Mouse (Mus musculus): ENCODE measurements at regions not wholly inside any gene's neighbourhood (a gene's known extent, or its start where the extent isn't known, plus 50 kb on each side); places are given as distances from the start of the nearest gene placed in this dataset.

DNA sequence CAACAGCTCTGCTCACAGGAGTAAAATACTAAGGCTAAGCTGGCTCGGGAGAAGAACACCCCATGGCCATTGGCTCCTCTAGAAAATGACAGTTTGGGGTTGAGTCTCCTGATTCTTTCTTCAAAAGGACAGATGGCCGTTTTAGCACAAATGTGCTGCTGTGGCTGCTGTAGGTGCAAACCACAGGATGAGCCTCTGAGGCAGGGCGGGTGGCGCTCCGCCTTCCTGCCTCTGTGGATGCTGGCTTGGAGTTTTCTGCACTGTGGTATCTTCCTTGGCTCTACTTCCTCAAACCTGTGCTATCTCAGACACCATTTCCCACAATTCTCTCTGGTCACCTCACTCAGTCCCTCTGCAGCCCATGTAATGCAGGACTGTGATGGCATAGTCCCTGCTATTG lies 317.8 kb upstream of the Prickle1 start:
- no peak for TF ChIP-seq FLI1 (IDR thresholded peaks at IDR 0.05; ENCODE audit: low read length)
- TF ChIP-seq GATA1 (IDR thresholded peaks at IDR 0.05; ENCODE audit: borderline replicate concordance, low read length) = no peak
- peak overlapping the region; percentile 1 for H3K4me3 ChIP-seq (replicated peaks)
- peaks cover 6% of the 10 kb centered on the region; the same call in 1 of the 2 replicates for H3K9me3 ChIP-seq
- H3K4me1 ChIP-seq = peaks cover 6% of the 10 kb centered on the region
- H3K36me3 ChIP-seq (replicated peaks; ENCODE audit: low read length) = no peaks in the 10 kb centered on the region
- H3K27me3 ChIP-seq (replicated peaks) = no peaks in the 10 kb centered on the region

DNA sequence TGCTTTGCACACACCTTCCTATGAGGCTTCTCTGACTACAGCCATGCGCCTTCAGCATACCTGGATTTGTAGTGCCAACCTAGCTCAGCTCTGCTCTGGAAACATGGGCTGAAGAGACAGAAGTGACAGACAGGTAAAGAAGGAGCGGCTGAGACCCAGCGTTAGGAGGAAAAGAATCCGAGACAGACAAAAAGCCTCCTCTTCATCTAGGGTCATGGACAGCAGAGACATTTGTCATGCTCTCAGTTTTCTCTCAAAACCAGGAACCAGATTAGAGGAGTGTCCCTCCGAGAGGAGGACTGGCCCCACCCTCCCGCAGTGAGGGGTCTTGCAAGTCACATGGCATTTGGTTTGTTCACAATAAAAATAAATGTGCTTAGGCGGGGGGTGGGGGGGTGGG lies 317.4 kb upstream of the Prickle1 start:
- no peak overlapping the region for H3K4me3 ChIP-seq (replicated peaks)
- H3K9me3 ChIP-seq = peaks cover 6% of the 10 kb centered on the region; the same call in 1 of the 2 replicates
- no peaks in the 10 kb centered on the region for H3K27me3 ChIP-seq (replicated peaks)
- H3K36me3 ChIP-seq (replicated peaks; ENCODE audit: low read length) = no peaks in the 10 kb centered on the region
- peaks cover 6% of the 10 kb centered on the region for H3K4me1 ChIP-seq
- TF ChIP-seq FLI1 (IDR thresholded peaks at IDR 0.05; ENCODE audit: low read length) (no peak), GATA1 (IDR thresholded peaks at IDR 0.05; ENCODE audit: borderline replicate concordance, low read length) (no peak)

GRCm38 (mm10) chr15:93910981-93911431 lies 315.3 kb upstream of the Prickle1 start:
- Histone ChIP-seq H3K36me3 (replicated peaks; ENCODE audit: low read length) (no peaks in the 10 kb centered on the region), H3K4me1 (peaks cover 6% of the 10 kb centered on the region), H3K4me3 (replicated peaks) (no peak overlapping the region), H3K27me3 (replicated peaks) (no peaks in the 10 kb centered on the region), H3K9me3 (peaks cover 17% of the 10 kb centered on the region)
- TF ChIP-seq FLI1 (IDR thresholded peaks at IDR 0.05; ENCODE audit: low read length) (no peak), GATA1 (IDR thresholded peaks at IDR 0.05; ENCODE audit: borderline replicate concordance, low read length) (no peak)

- Histone ChIP-seq H3K4me3 (replicated peaks) (no peak overlapping the region), H3K27me3 (replicated peaks) (no peaks in the 10 kb centered on the region), H3K9me3 (peaks cover 14% of the 10 kb centered on the region), H3K4me1 (peaks cover 6% of the 10 kb centered on the region), H3K36me3 (replicated peaks; ENCODE audit: low read length) (no peaks in the 10 kb centered on the region)
- TF ChIP-seq GATA1 (IDR thresholded peaks at IDR 0.05; ENCODE audit: borderline replicate concordance, low read length) = no peak
- no peak for TF ChIP-seq FLI1 (IDR thresholded peaks at IDR 0.05; ENCODE audit: low read length)
Measured at GRCm38 (mm10) chr15:93910158-93910557, 314.5 kb upstream of the Prickle1 start.

- H3K36me3 ChIP-seq (replicated peaks; ENCODE audit: low read length) = no peaks in the 10 kb centered on the region
- H3K9me3 ChIP-seq = peaks cover 14% of the 10 kb centered on the region
- peaks cover 2% of the 10 kb centered on the region for H3K27me3 ChIP-seq (replicated peaks)
- no peak for TF ChIP-seq GATA1 (IDR thresholded peaks at IDR 0.05; ENCODE audit: borderline replicate concordance, low read length)
- TF ChIP-seq FLI1 (IDR thresholded peaks at IDR 0.05; ENCODE audit: low read length) = no peak
- no peak overlapping the region for H3K4me3 ChIP-seq (replicated peaks)
- no peaks in the 10 kb centered on the region for H3K4me1 ChIP-seq
Measured at GRCm38 (mm10) chr15:93903671-93904603, 308.2 kb upstream of the Prickle1 start.

GRCm38 (mm10) chr15:93882826-93883225 lies 287.1 kb upstream of the Prickle1 start:
- Histone ChIP-seq H3K27me3 (replicated peaks) (peaks cover 2% of the 10 kb centered on the region), H3K9me3 (0 out of 2 replicates have a peak, but pooled peaks cover 3% of the 10 kb centered on the region), H3K36me3 (replicated peaks; ENCODE audit: low read length) (no peaks in the 10 kb centered on the region), H3K4me3 (replicated peaks) (no peak overlapping the region), H3K4me1 (peaks cover 5% of the 10 kb centered on the region; the same call in 1 of the 2 replicates)
- no peak for TF ChIP-seq FLI1 (IDR thresholded peaks at IDR 0.05; ENCODE audit: low read length)
- TF ChIP-seq GATA1 (IDR thresholded peaks at IDR 0.05; ENCODE audit: borderline replicate concordance, low read length) = no peak

DNA sequence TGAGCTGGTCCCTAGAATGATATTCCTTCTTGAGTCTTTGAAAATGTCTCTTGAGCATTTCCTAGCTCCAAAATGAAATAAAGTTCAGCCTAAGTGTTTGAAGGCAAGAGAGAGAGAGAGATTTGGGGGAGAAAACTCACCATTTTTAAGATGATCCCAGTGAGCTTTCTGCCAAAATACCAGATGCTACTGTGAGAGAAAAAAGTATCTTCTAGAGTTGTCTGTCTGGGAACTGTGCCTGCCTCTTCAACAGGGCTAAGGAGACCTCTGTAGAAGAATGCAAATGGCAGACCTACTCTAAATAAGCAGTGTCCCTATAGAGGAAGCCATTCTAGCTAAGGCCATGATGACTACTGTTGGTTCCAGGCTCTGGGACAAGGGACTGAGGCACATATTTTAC lies 285.6 kb upstream of the Prickle1 start:
- 0 out of 2 replicates have a peak, but pooled peaks cover 3% of the 10 kb centered on the region for H3K9me3 ChIP-seq
- TF ChIP-seq GATA1 (IDR thresholded peaks at IDR 0.05; ENCODE audit: borderline replicate concordance, low read length) (no peak), FLI1 (IDR thresholded peaks at IDR 0.05; ENCODE audit: low read length) (no peak)

DNA sequence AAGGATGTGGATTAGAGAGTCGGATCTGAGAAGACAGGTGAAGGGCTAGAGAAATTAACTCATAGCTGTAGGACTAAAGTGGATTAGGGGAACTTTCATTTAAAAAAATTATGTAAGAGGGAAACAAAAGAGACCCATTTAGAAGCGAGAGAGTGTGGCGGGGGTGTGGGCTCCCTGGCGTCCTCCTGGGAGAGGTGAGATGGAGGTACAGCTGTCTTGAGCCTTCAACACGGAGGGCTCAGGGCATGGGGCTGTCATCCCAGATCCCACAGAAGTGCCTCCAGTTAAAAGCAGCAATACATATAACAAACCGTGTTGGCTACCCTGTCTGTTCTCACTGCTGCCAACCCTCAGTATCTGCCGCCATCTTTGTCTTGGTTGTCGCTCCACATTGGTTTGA lies 284.6 kb upstream of the Prickle1 start:
- Histone ChIP-seq H3K4me3 (replicated peaks) (no peak overlapping the region), H3K27me3 (replicated peaks) (peaks cover 2% of the 10 kb centered on the region), H3K36me3 (replicated peaks; ENCODE audit: low read length) (no peaks in the 10 kb centered on the region), H3K4me1 (peaks cover 5% of the 10 kb centered on the region; the same call in 1 of the 2 replicates), H3K9me3 (0 out of 2 replicates have a peak, but pooled peaks cover 3% of the 10 kb centered on the region)
- no peak for TF ChIP-seq FLI1 (IDR thresholded peaks at IDR 0.05; ENCODE audit: low read length)
- TF ChIP-seq GATA1 (IDR thresholded peaks at IDR 0.05; ENCODE audit: borderline replicate concordance, low read length) = no peak

More for the DNA sequence above, 285.6 kb upstream of the Prickle1 start:
- H3K36me3 ChIP-seq (replicated peaks; ENCODE audit: low read length) = no peaks in the 10 kb centered on the region
- peaks cover 2% of the 10 kb centered on the region for H3K27me3 ChIP-seq (replicated peaks)
- H3K4me3 ChIP-seq (replicated peaks) = no peak overlapping the region
- H3K4me1 ChIP-seq = peaks cover 5% of the 10 kb centered on the region; the same call in 1 of the 2 replicates

- 0 out of 2 replicates have a peak, but pooled peaks cover 3% of the 10 kb centered on the region for H3K9me3 ChIP-seq
- TF ChIP-seq GATA1 (IDR thresholded peaks at IDR 0.05; ENCODE audit: borderline replicate concordance, low read length) (no peak), FLI1 (IDR thresholded peaks at IDR 0.05; ENCODE audit: low read length) (no peak)
Measured at GRCm38 (mm10) chr15:93879006-93879405, 283.3 kb upstream of the Prickle1 start.

DNA sequence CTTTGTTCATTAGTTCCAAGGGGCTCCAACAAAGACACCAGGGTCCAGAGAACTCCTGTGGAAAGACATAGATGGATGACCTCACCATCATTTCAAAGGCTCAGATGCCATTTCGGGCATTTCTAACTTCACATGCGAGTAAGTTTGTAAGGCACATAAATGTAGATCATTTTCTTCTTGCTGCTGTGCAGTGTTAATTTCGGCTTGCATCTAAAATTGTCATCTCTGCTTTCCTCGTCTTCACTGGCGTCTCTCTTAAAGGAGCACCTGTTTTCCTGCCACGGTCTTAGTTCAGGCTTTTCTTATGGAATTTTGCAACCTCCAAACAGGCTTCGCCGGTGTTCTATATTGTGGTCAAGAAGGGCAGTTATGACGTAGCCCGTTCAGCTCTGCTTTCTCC lies 280.6 kb upstream of the Prickle1 start:
- H3K4me3 ChIP-seq (replicated peaks) = no peak overlapping the region
- H3K36me3 ChIP-seq (replicated peaks; ENCODE audit: low read length) = no peaks in the 10 kb centered on the region
- H3K4me1 ChIP-seq = peaks cover 5% of the 10 kb centered on the region; the same call in 1 of the 2 replicates
- no peaks in the 10 kb centered on the region for H3K9me3 ChIP-seq
- no peak for TF ChIP-seq FLI1 (IDR thresholded peaks at IDR 0.05; ENCODE audit: low read length)
- no peaks in the 10 kb centered on the region for H3K27me3 ChIP-seq (replicated peaks)

More at GRCm38 (mm10) chr15:93879006-93879405, 283.3 kb upstream of the Prickle1 start:
- H3K36me3 ChIP-seq (replicated peaks; ENCODE audit: low read length) = no peaks in the 10 kb centered on the region
- H3K4me1 ChIP-seq = peaks cover 5% of the 10 kb centered on the region; the same call in 1 of the 2 replicates
- no peak overlapping the region for H3K4me3 ChIP-seq (replicated peaks)
- H3K27me3 ChIP-seq (replicated peaks) = peaks cover 2% of the 10 kb centered on the region
